Mouse (Mus musculus): ENCODE measurements at regions not wholly inside any gene's neighbourhood (a gene's known extent, or its start where the extent isn't known, plus 50 kb on each side); places are given as distances from the start of the nearest gene placed in this dataset.

DNA sequence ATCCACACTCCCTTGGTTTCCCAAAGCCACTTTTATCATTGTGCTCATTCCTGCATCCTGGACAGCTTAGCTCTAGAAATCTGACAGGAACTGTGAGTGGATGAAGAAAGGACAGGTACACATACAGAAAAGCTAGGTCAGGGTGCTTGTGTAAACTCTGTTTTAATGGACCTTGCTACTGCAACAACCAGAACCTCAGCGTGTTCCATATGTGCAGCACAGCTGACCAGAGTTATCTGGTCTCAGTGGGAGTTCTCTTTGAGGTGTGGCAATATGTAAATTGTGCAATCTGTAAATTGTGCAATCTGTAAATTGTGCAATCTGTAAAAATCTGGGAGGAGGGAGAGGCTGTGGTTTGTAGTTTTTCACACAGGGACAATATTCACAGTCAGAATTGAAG, 282.4 kb upstream of the Ptprd start:
- TF ChIP-seq CTCF (IDR thresholded peaks at IDR 0.05; ENCODE audit: low read depth, low read length) = no peak
- no peak for TF ChIP-seq POLR2A (IDR thresholded peaks at IDR 0.05; ENCODE audit: extremely low read depth, insufficient read depth, low read length)
